Mouse (Mus musculus): ENCODE results near the gene Cyp2c66. TPM values are rescaled to one million over a fixed set of nuclear protein-coding genes. Genes with fewer than 3 reads are reported as not detected.

Gene Cyp2c66
- polyA plus RNA-seq (2015; fragmentation: Nextera tagmentation; extraction: Ambion mirVana) = not detected in 2 replicates

DNA sequence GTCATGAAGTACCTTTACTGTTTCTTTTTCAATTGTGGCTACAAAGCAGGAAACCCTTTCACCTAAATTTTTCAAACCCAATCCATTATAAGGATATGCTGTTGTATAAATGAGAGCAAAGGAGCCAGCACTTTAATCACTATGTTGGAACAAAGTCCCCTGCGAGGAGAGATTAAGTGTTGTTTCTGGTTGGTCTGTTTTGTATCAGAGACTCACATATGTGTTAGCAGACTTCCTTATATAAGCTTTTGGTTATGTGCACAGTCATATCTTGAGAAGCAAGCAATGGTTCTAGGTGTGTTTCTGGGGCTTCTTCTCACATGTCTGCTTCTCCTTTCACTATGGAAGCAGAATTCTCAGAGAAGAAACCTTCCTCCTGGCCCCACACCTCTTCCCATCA, at the start of gene Cyp2c66:
Gene Cyp2c66 (plus strand): TSS at position 255 of the 400 bp plus-strand sequence.

Other genes starting within 250 kb of the Cyp2c66 start
- 14.2 and 15.5 TPM in 2 replicates for gene Hells, start 183.0 kb upstream of the Cyp2c66 start, polyA plus RNA-seq (2015; fragmentation: Nextera tagmentation; extraction: Ambion mirVana)
- gene Cyp2c55, start 106.9 kb upstream of the Cyp2c66 start, polyA plus RNA-seq (2015; fragmentation: Nextera tagmentation; extraction: Ambion mirVana) = not detected in 2 replicates
- gene Cyp2c65, start 52.9 kb upstream of the Cyp2c66 start, polyA plus RNA-seq (2015; fragmentation: Nextera tagmentation; extraction: Ambion mirVana) = 0.14 TPM in 1 of 2 replicates, not detected in the other
- not detected in 2 replicates for gene Cyp2c29, start 155.5 kb downstream of the Cyp2c66 start, polyA plus RNA-seq (2015; fragmentation: Nextera tagmentation; extraction: Ambion mirVana)

All from adrenal gland, postnatal 0 days (tissue).